Mouse (Mus musculus) neutrophil, adult 5-6 weeks (primary cell): ENCODE data around the gene Apom. TPM values are rescaled to one million over a fixed set of nuclear protein-coding genes. Genes with fewer than 3 reads are reported as not detected.

Source experiments
- ATAC-seq: fragments of 151-379, 151-347 bp; 2 replicates; pipeline ENCODE4 v1.8.0; 2017; ENCODE audit warnings: mild to moderate bottlenecking, moderate TSS enrichment; ENCODE audit not compliant: insufficient number of reproducible peaks, poor library complexity, low FRiP score, severe bottlenecking; ENCODE audit errors: extremely low read depth
- total RNA-seq: library from RNA; stranded (forward); fragments of 200-1000 nt; gene quantifications from 2 replicates; pipeline ENCODE4 v1.2.3, GENCODE M21; 2017

Gene Apom
- total RNA-seq, 1 experiment from 2014 or later = 0.58 TPM

DNA sequence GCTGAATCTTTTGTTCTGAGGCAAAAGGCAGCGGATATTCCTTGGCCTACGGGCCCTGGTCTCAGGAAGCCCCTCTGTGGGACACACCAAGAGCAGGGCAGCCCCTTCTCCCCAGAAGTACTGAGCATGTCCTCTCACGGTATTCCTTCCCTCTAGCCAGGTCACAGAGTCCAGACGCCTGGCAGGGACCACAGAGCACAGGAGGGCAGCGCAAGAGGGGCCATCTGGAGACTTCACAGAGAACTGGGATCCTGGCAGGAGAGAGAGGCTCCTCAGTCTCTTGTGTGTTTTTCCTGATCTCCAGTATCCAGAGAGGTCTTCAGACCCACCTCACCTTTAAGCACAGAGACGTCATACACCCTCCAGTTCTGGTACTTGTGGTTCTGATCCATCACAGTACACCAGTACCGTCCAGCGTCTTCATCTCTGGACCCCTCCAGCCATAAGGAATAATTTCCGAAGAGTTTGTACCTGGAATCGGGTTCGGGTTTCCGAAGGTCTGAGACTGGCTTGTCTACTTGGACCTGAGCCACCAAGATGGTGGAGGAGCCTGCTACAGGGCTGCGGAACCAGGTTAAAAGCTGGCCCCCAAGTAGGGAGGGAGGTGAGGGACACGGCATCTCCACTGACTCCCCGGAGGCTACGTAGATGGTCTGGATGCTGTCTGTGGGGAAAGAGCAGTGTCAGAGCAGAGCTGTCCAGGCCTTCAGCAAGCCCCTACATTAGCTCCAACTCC lies 48.8 kb downstream of the Apom start:
- ATAC-seq = no peak

DNA sequence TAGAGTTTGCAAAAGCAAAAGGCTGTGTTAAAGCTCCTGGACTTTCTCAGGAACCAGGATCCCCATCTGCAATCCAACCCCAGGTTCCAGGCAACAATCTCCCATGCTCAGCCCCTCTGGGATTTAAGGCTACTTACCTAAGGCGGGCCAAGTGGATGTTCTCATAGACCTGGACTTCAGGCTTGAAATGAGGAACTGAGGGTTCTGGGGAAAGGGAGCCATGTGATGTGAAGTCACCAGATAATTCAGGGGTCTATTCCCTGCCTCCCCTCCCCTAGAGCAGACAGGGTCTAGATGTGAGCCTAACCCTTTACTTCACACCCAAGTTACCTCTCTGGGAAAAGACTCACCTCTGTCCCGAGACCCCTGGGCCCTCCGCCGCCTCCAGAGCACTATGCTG lies 51.1 kb downstream of the Apom start:
- no peak for ATAC-seq

DNA sequence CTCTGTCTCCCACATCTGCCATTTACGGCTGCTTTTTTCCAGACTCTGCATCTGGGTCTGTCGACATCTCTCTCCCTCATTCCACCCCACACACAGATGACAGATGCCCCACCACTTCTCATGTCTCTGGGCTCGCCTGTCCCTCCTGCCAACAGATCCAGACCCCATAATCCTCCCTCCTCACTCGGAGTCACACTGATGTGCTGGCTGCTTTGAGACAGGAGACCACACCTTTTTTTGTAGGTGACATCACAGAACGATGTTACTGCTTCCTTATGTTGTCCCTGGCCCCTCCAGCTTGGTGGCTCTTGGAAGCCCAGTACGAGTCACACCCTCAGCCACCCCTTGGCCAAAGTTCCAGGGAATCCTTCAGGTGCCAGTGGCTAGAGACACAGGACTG lies 51.6 kb downstream of the Apom start:
- ATAC-seq = no peak

DNA sequence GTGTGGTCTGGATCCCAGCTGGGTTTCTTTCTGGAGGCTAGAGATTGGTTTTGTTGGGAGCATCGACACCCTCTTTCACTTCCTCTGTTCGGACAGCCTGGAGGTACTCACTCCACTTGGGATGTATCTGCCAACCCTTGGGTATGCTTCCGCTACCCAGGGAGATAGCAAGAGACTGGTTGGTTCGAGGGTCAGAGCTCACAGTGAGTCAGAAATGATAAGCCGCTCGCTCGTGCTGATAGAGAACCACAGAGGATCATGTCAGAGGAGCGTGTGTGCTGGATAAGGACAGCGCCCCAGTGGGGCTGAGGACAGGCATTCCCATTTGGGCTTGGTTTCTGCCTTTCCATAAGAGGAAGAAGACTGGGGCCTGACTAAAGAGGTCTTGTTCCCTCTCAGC lies 52.1 kb downstream of the Apom start:
- ATAC-seq = no peak

Other genes with a start within 250 kb of the Apom start
- not detected in 2 replicates for gene C2, start 233.8 kb downstream of the Apom start, total RNA-seq
- gene Ehmt2, start 233.6 kb downstream of the Apom start, total RNA-seq = 87.4 and 99.7 TPM in 2 replicates
- 0.98 and 1.4 TPM in 2 replicates for gene Slc44a4, start 217.6 kb downstream of the Apom start, total RNA-seq
- 66.7 and 66.9 TPM in 2 replicates for gene Neu1, start 200.8 kb downstream of the Apom start, total RNA-seq
- 5.9 and 8.0 TPM in 2 replicates for gene Hspa1b, start 172.8 kb downstream of the Apom start, total RNA-seq
- gene Gm20481, start 162.1 kb downstream of the Apom start, total RNA-seq = not detected in 2 replicates
- gene Hspa1a, start 159.9 kb downstream of the Apom start, total RNA-seq = 5.6 and 6.4 TPM in 2 replicates
- gene Hspa1l, start 159.3 kb downstream of the Apom start, total RNA-seq = not detected in 2 replicates
- 10.1 and 11.4 TPM in 2 replicates for gene Lsm2, start 150.2 kb downstream of the Apom start, total RNA-seq
- gene Vars, start 131.1 kb downstream of the Apom start, total RNA-seq = 243 and 266 TPM in 2 replicates
- gene Vwa7, start 115.5 kb downstream of the Apom start, total RNA-seq = 0.61 and 1.2 TPM in 2 replicates
- gene Sapcd1, start 104.0 kb downstream of the Apom start, total RNA-seq = 2.0 and 2.6 TPM in 2 replicates
- 4.7 and 7.0 TPM in 2 replicates for gene Msh5, start 85.3 kb downstream of the Apom start, total RNA-seq
- 394 and 439 TPM in 2 replicates for gene Clic1, start 82.1 kb downstream of the Apom start, total RNA-seq
- 4.5 and 8.1 TPM in 2 replicates for gene Ddah2, start 73.0 kb downstream of the Apom start, total RNA-seq
- gene Ly6g6c, start 66.7 kb downstream of the Apom start, total RNA-seq = 0.49 TPM in 1 of 2 replicates, not detected in the other
- 1.5 and 2.1 TPM in 2 replicates for gene Mpig6b, start 65.9 kb downstream of the Apom start, total RNA-seq
- not detected in 2 replicates for gene Ly6g6e, start 55.1 kb downstream of the Apom start, total RNA-seq
- gene Ly6g6d, start 54.0 kb downstream of the Apom start, total RNA-seq = not detected in 2 replicates
- gene Ly6g6f, start 46.4 kb downstream of the Apom start, total RNA-seq = 0.49 TPM in 1 of 2 replicates, not detected in the other
- gene Abhd16a, start 42.8 kb downstream of the Apom start, total RNA-seq = 33.2 and 43.8 TPM in 2 replicates
- gene Ly6g5c, start 23.8 kb downstream of the Apom start, total RNA-seq = not detected in 2 replicates
- 0.58 and 1.5 TPM in 2 replicates for gene Ly6g5b, start 16.6 kb downstream of the Apom start, total RNA-seq
- gene Gpank1, start 10.6 kb downstream of the Apom start, total RNA-seq = 73.7 and 74.5 TPM in 2 replicates
- gene Csnk2b, start 10.0 kb downstream of the Apom start, total RNA-seq = 214 and 240 TPM in 2 replicates
- 36.5 and 48.5 TPM in 2 replicates for gene D17H6S53E, start 5.7 kb downstream of the Apom start, total RNA-seq
- 159 and 160 TPM in 2 replicates for gene Bag6, start 3.1 kb upstream of the Apom start, total RNA-seq
- gene Prrc2a, start 32.8 kb upstream of the Apom start, total RNA-seq = 73.3 and 76.1 TPM in 2 replicates
- 5.3 and 8.0 TPM in 2 replicates for gene Aif1, start 44.0 kb upstream of the Apom start, total RNA-seq
- 534 and 685 TPM in 2 replicates for gene Lst1, start 56.4 kb upstream of the Apom start, total RNA-seq
- 212 and 285 TPM in 2 replicates for gene Ltb, start 62.4 kb upstream of the Apom start, total RNA-seq
- 16.4 and 18.2 TPM in 2 replicates for gene Tnf, start 70.0 kb upstream of the Apom start, total RNA-seq
- 6.6 and 9.9 TPM in 2 replicates for gene Lta, start 73.3 kb upstream of the Apom start, total RNA-seq
- 2.1 TPM in 1 of 2 replicates, not detected in the other for gene Gm16181, start 88.8 kb upstream of the Apom start, total RNA-seq
- 5.0 and 6.5 TPM in 2 replicates for gene Atp6v1g2, start 101.6 kb upstream of the Apom start, total RNA-seq
- gene Nfkbil1, start 103.7 kb upstream of the Apom start, total RNA-seq = 10.8 and 11.3 TPM in 2 replicates
- gene Ddx39b, start 109.7 kb upstream of the Apom start, total RNA-seq = 156 and 158 TPM in 2 replicates
- gene H2-D1, start 130.7 kb upstream of the Apom start, total RNA-seq = 2,114 and 2,381 TPM in 2 replicates
- gene H2-Q1, start 188.4 kb upstream of the Apom start, total RNA-seq = 0.12 TPM in 1 of 2 replicates, not detected in the other
- gene H2-Q2, start 210.2 kb upstream of the Apom start, total RNA-seq = not detected in 2 replicates
- gene H2-Q4, start 247.6 kb upstream of the Apom start, total RNA-seq = 170 and 176 TPM in 2 replicates